Comparison of ENCODE assay signal across 9 mouse cellular contexts in genomic region chr12:102705906-102706640, GRCm38 (mm10). TPM values are rescaled to one million over a fixed set of nuclear protein-coding genes. Genes with fewer than 3 reads are reported as not detected.
DNase-seq lines count a peak whose midpoint lies in the region; TF ChIP-seq lines count a peak whose summit lies in the region.
"Had no signal": no experiment of that assay in that cellular context is flagged by ENCODE, and none has a peak within 500 bp of the region (broad histone marks: within the 10 kb centered on the region; RNA-seq: fewer than 3 reads in every experiment).

No protein-coding gene starts in this region.

- DNase-seq in gastrocnemius, adult 2 months: no peak
- DNase-seq in gastrocnemius, postnatal 25 days: no peak
- peak; percentile 60 for DNase-seq in ES-CJ7 (ENCODE audit: low read depth, low spot score)
- DNase-seq in hindbrain, embryonic 10.5 days (ENCODE audit: low spot score): no peak
- DNase-seq in midbrain, embryonic 10.5 days (ENCODE audit: low spot score): no peak
- DNase-seq in Muller cell, postnatal 12 days (ENCODE audit: inconsistent ontology term): no peak
- no peak for DNase-seq in thymus, postnatal 14 days
- no peak for DNase-seq in ovary, postnatal 14 days (ENCODE audit: low spot score)

- no peaks in the 10 kb centered on the region for H3K9me3 ChIP-seq in hindbrain, embryonic 10.5 days
- H3K9me3 ChIP-seq in midbrain, embryonic 10.5 days (replicated peaks): no peaks in the 10 kb centered on the region

- peak overlapping the region; percentile 92 for H3K27ac ChIP-seq in gastrocnemius, adult 2 months
- no peak overlapping the region for H3K27ac ChIP-seq in hindbrain, embryonic 10.5 days
- peak overlapping the region; percentile 92; the same call in 1 of the 2 replicates for H3K27ac ChIP-seq in midbrain, embryonic 10.5 days (replicated peaks)

- H3K27me3 ChIP-seq in hindbrain, embryonic 10.5 days (ENCODE audit: insufficient read depth, poor library complexity, severe bottlenecking): peaks cover 22% of the 10 kb centered on the region; the same call in 1 of the 2 replicates
- peaks cover 36% of the 10 kb centered on the region for H3K27me3 ChIP-seq in midbrain, embryonic 10.5 days (ENCODE audit: low read depth, poor library complexity, severe bottlenecking)

- H3K4me3 ChIP-seq in gastrocnemius, adult 2 months: peak overlapping the region; percentile 97
- peak overlapping the region; percentile 84 for H3K4me3 ChIP-seq in hindbrain, embryonic 10.5 days
- H3K4me3 ChIP-seq in midbrain, embryonic 10.5 days: peak overlapping the region; percentile 84

- H3K4me1 ChIP-seq in hindbrain, embryonic 10.5 days (replicated peaks): peaks cover 63% of the 10 kb centered on the region
- H3K4me1 ChIP-seq in midbrain, embryonic 10.5 days: peaks cover 64% of the 10 kb centered on the region

- 0 out of 2 replicates have a peak, but pooled peaks cover under 1% of the 10 kb centered on the region for H3K36me3 ChIP-seq in hindbrain, embryonic 10.5 days
- H3K36me3 ChIP-seq in midbrain, embryonic 10.5 days: no peaks in the 10 kb centered on the region

- intact Hi-C loops in gastrocnemius, adult 2 months (cut with DNase I): loop anchor here (5.0 kb wide), 1 partner anchor 1929 kb away; the partner anchor contains the start of gene Dglucy

- TF ChIP-seq CTCF in gastrocnemius, adult 2 months (IDR thresholded peaks at IDR 0.05): no peak

- 79% methylated on average over 6 of the region's 6 CpGs for WGBS in hindbrain, embryonic 10.5 days
- 83% methylated on average over 6 of the region's 6 CpGs for WGBS in midbrain, embryonic 10.5 days

RNA-seq across cellular contexts. Expression of gene Itpk1, which starts 1.3 kb away (rescaled TPM):
- total RNA-seq in gastrocnemius, adult 2 months (2021): 1 to 10 TPM; 6.5 to 6.6 TPM
- total RNA-seq in gastrocnemius, postnatal 25 days (2021): 1 to 10 TPM; 5.2 to 6.5 TPM
- 20.5 and 29.2 TPM in 2 replicates for polyA plus RNA-seq in hindbrain, embryonic 10.5 days (2016; fragmentation: Nextera tagmentation; extraction: Ambion mirVana)
- 16.1 and 16.9 TPM in 2 replicates for polyA plus RNA-seq in midbrain, embryonic 10.5 days (2016; fragmentation: Nextera tagmentation; extraction: Ambion mirVana)

RNA-seq across cellular contexts. Expression of gene Moap1, which starts 37.4 kb away (rescaled TPM):
- 1 to 10 TPM; 4.8 to 5.5 TPM for total RNA-seq in gastrocnemius, adult 2 months (2021)
- 1 to 10 TPM; 3.7 to 4.6 TPM for total RNA-seq in gastrocnemius, postnatal 25 days (2021)
- polyA plus RNA-seq in hindbrain, embryonic 10.5 days (2016; fragmentation: Nextera tagmentation; extraction: Ambion mirVana): 34.4 and 37.9 TPM in 2 replicates
- polyA plus RNA-seq in midbrain, embryonic 10.5 days (2016; fragmentation: Nextera tagmentation; extraction: Ambion mirVana): 38.4 and 44.6 TPM in 2 replicates

RNA-seq across cellular contexts. Expression of gene Tmem251, which starts 37.5 kb away (rescaled TPM):
- 1 to 10 TPM; 2.3 to 3.5 TPM for total RNA-seq in gastrocnemius, adult 2 months (2021)
- total RNA-seq in gastrocnemius, postnatal 25 days (2021): 1 to 10 TPM; 1.8 to 2.9 TPM
- polyA plus RNA-seq in hindbrain, embryonic 10.5 days (2016; fragmentation: Nextera tagmentation; extraction: Ambion mirVana): 11.1 and 11.5 TPM in 2 replicates
- polyA plus RNA-seq in midbrain, embryonic 10.5 days (2016; fragmentation: Nextera tagmentation; extraction: Ambion mirVana): 13.2 and 14.0 TPM in 2 replicates

RNA-seq across cellular contexts. Expression of gene Gm28051, which starts 51.5 kb away (rescaled TPM):
- total RNA-seq in gastrocnemius, adult 2 months (2021): not detected
- total RNA-seq in gastrocnemius, postnatal 25 days (2021): not detected
- not detected in 2 replicates for polyA plus RNA-seq in hindbrain, embryonic 10.5 days (2016; fragmentation: Nextera tagmentation; extraction: Ambion mirVana)
- not detected in 2 replicates for polyA plus RNA-seq in midbrain, embryonic 10.5 days (2016; fragmentation: Nextera tagmentation; extraction: Ambion mirVana)
- total RNA-seq: neutrophil, adult 5-6 weeks had no signal

RNA-seq across cellular contexts. Expression of gene Gon7, which starts 51.5 kb away (rescaled TPM):
- 10 to 100 TPM in 1 of 2 experiments, 1 to 10 TPM in 1; 7.7 to 11.3 TPM for total RNA-seq in gastrocnemius, adult 2 months (2021)
- 10 to 100 TPM in 1 of 2 experiments, 1 to 10 TPM in 1; 6.5 to 10.1 TPM for total RNA-seq in gastrocnemius, postnatal 25 days (2021)
- 44.7 and 49.0 TPM in 2 replicates for polyA plus RNA-seq in hindbrain, embryonic 10.5 days (2016; fragmentation: Nextera tagmentation; extraction: Ambion mirVana)
- polyA plus RNA-seq in midbrain, embryonic 10.5 days (2016; fragmentation: Nextera tagmentation; extraction: Ambion mirVana): 50.3 and 52.7 TPM in 2 replicates
